Mouse (Mus musculus): Measurements from ENCODE around the gene Olfr463. TPM values are rescaled to one million over a fixed set of nuclear protein-coding genes. Genes with fewer than 3 reads are reported as not detected.

Gene Olfr463
- total RNA-seq, 2 experiments from 2014 or later: not detected

DNA sequence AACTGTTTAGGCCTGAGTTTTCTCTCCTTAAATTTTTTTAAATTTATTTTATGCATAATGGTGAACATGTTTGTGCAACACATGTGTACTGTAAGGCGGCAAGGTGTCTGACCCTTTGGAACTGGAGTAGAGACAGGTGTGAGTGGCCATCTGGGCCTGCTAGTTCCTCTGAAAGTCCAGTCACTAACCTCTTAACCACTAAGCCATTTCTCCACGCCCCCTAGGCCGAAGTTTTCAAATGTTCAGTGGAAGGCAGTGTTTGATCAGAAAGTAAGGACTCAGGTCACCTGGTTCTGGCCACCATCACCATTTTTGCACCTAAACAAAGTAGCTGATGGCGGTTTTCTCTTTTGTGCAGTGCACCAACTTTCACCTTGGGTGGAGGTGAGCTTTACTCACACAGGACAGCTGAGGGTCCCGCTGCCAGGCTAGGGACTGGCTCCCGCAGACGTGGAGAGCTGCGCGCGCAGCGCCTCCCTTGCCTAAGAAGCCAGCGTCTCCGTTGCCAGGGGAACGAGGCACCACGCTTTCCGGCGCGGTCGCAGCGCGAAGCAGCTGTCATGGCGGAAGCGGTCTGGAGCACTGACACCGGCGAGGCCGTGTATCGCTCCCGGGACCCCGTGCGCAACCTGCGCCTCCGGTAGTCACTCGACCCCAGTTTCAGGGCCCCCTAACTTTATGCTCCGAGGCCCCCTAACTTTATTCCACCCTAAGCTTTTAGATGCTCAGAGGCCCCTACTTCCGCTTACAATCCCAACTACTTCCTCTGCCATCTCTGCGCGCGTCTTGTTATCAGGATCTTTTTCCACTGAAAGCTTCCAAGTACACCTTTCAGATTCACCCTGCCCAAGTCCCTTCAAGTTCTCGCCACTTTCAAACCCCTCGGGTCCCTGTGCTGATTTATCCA, 44.2 kb downstream of the Olfr463 start, which contains the start of gene Mks1:
TSS of gene Mks1 (plus strand) at position 526 of the 907 bp plus-strand sequence.
- ATAC-seq (replicated peaks; ENCODE audit: low FRiP score, poor library complexity, severe bottlenecking): peak; percentile 64

- no peak for ATAC-seq (replicated peaks; ENCODE audit: low FRiP score, poor library complexity, severe bottlenecking)
These were observed 49.3 kb downstream of the Olfr463 start for GRCm38 (mm10) chr11:87847884-87848283.

- ATAC-seq (replicated peaks; ENCODE audit: low FRiP score, poor library complexity, severe bottlenecking): no peak
These were observed 50.1 kb downstream of the Olfr463 start for GRCm38 (mm10) chr11:87846968-87847600.

Other genes starting within 250 kb of the Olfr463 start
- not detected in 2 replicates for gene Rnf43, start 234.7 kb downstream of the Olfr463 start, total RNA-seq (2015; ENCODE audit: low replicate concordance)
- 0.98 and 1.0 TPM in 2 replicates for gene Rnf43, start 234.7 kb downstream of the Olfr463 start, total RNA-seq (2017; ENCODE audit: low replicate concordance)
- gene Supt4a, start 159.8 kb downstream of the Olfr463 start, total RNA-seq (2015; ENCODE audit: low replicate concordance): 133 and 166 TPM in 2 replicates
- gene Supt4a, start 159.8 kb downstream of the Olfr463 start, total RNA-seq (2017; ENCODE audit: low replicate concordance): 103 and 121 TPM in 2 replicates
- gene Tspoap1, start 136.8 kb downstream of the Olfr463 start, total RNA-seq (2015; ENCODE audit: low replicate concordance): 4.2 and 5.4 TPM in 2 replicates
- 5.4 and 16.6 TPM in 2 replicates for gene Tspoap1, start 136.8 kb downstream of the Olfr463 start, total RNA-seq (2017; ENCODE audit: low replicate concordance)
- 1,764 and 1,778 TPM in 2 replicates for gene Mpo, start 103.8 kb downstream of the Olfr463 start, total RNA-seq (2015; ENCODE audit: low replicate concordance)
- gene Mpo, start 103.8 kb downstream of the Olfr463 start, total RNA-seq (2017; ENCODE audit: low replicate concordance): 605 and 1,001 TPM in 2 replicates
- not detected in 2 replicates for gene Lpo, start 69.1 kb downstream of the Olfr463 start, total RNA-seq (2015; ENCODE audit: low replicate concordance)
- not detected in 2 replicates for gene Lpo, start 69.1 kb downstream of the Olfr463 start, total RNA-seq (2017; ENCODE audit: low replicate concordance)
- 0.38 TPM in 1 of 2 replicates, not detected in the other for gene Mks1, start 44.2 kb downstream of the Olfr463 start, total RNA-seq (2015; ENCODE audit: low replicate concordance)
- 0.28 TPM in 1 of 2 replicates, not detected in the other for gene Mks1, start 44.2 kb downstream of the Olfr463 start, total RNA-seq (2017; ENCODE audit: low replicate concordance)
- 34.0 and 42.8 TPM in 2 replicates for gene Epx, start 21.9 kb downstream of the Olfr463 start, total RNA-seq (2015; ENCODE audit: low replicate concordance)
- gene Epx, start 21.9 kb downstream of the Olfr463 start, total RNA-seq (2017; ENCODE audit: low replicate concordance): 31.1 and 53.2 TPM in 2 replicates
- not detected in 2 replicates for gene Olfr462, start 5.1 kb downstream of the Olfr463 start, total RNA-seq (2015; ENCODE audit: low replicate concordance)
- not detected in 2 replicates for gene Olfr462, start 5.1 kb downstream of the Olfr463 start, total RNA-seq (2017; ENCODE audit: low replicate concordance)
- gene Olfr464, start 23.6 kb upstream of the Olfr463 start, total RNA-seq (2015; ENCODE audit: low replicate concordance): not detected in 2 replicates
- not detected in 2 replicates for gene Olfr464, start 23.6 kb upstream of the Olfr463 start, total RNA-seq (2017; ENCODE audit: low replicate concordance)
- 2.1 and 2.5 TPM in 2 replicates for gene Dynll2, start 90.1 kb upstream of the Olfr463 start, total RNA-seq (2015; ENCODE audit: low replicate concordance)
- 3.2 and 7.8 TPM in 2 replicates for gene Dynll2, start 90.1 kb upstream of the Olfr463 start, total RNA-seq (2017; ENCODE audit: low replicate concordance)
- 216 and 317 TPM in 2 replicates for gene Srsf1, start 150.0 kb upstream of the Olfr463 start, total RNA-seq (2015; ENCODE audit: low replicate concordance)
- 505 and 650 TPM in 2 replicates for gene Srsf1, start 150.0 kb upstream of the Olfr463 start, total RNA-seq (2017; ENCODE audit: low replicate concordance)
- 15.8 and 23.4 TPM in 2 replicates for gene Vezf1, start 170.9 kb upstream of the Olfr463 start, total RNA-seq (2015; ENCODE audit: low replicate concordance)
- gene Vezf1, start 170.9 kb upstream of the Olfr463 start, total RNA-seq (2017; ENCODE audit: low replicate concordance): 7.9 and 11.7 TPM in 2 replicates
- gene Cuedc1, start 200.7 kb upstream of the Olfr463 start, total RNA-seq (2015; ENCODE audit: low replicate concordance): 2.7 TPM in 1 of 2 replicates, not detected in the other
- gene Cuedc1, start 200.7 kb upstream of the Olfr463 start, total RNA-seq (2017; ENCODE audit: low replicate concordance): 0.98 TPM in 1 of 2 replicates, not detected in the other

All from erythroblast, adult 5-6 weeks (primary cell).